ENCODE assay signal across 39 mouse cellular contexts in genomic region chr3:144992618-144993017, GRCm38 (mm10). TPM values are rescaled to one million over a fixed set of nuclear protein-coding genes. Genes with fewer than 3 reads are reported as not detected.
"Had no signal": no experiment of that assay in that cellular context is flagged by ENCODE, and none has a peak within 500 bp of the region (broad histone marks: within the 10 kb centered on the region; RNA-seq: fewer than 3 reads in every experiment).

No protein-coding gene starts in this region.

- H3K4me2 ChIP-seq: heart, embryonic 11.5 days; heart, embryonic 12.5 days; heart, embryonic 13.5 days; heart, embryonic 15.5 days; hindbrain, embryonic 12.5 days; hindbrain, embryonic 13.5 days; hindbrain, embryonic 14.5 days; hindbrain, embryonic 15.5 days; kidney, embryonic 15.5 days had no signal

- H3K27me3 ChIP-seq: heart, embryonic 12.5 days; heart, embryonic 13.5 days; heart, embryonic 15.5 days; hindbrain, embryonic 12.5 days; hindbrain, embryonic 13.5 days; hindbrain, embryonic 15.5 days; kidney, embryonic 15.5 days had no signal

- H3K9ac ChIP-seq: heart, embryonic 12.5 days; heart, embryonic 13.5 days; heart, embryonic 15.5 days; hindbrain, embryonic 12.5 days; hindbrain, embryonic 13.5 days; hindbrain, embryonic 14.5 days; hindbrain, embryonic 15.5 days; kidney, embryonic 15.5 days had no signal

- H3K4me1 ChIP-seq: heart, embryonic 10.5 days; heart, embryonic 12.5 days; heart, embryonic 13.5 days; heart, embryonic 15.5 days; hindbrain, embryonic 10.5 days; hindbrain, embryonic 12.5 days; hindbrain, embryonic 13.5 days; hindbrain, embryonic 15.5 days; kidney, embryonic 15.5 days had no signal

- H3K9me3 ChIP-seq: heart, embryonic 10.5 days; heart, embryonic 12.5 days; heart, embryonic 13.5 days; heart, embryonic 15.5 days; hindbrain, embryonic 10.5 days; hindbrain, embryonic 12.5 days; hindbrain, embryonic 13.5 days; hindbrain, embryonic 15.5 days; kidney, embryonic 15.5 days had no signal

- H3K27ac ChIP-seq: heart, embryonic 10.5 days; heart, embryonic 13.5 days; heart, embryonic 15.5 days; hindbrain, embryonic 10.5 days; hindbrain, embryonic 12.5 days; hindbrain, embryonic 13.5 days; hindbrain, embryonic 14.5 days; hindbrain, embryonic 15.5 days; hindbrain, postnatal 0 days; kidney, embryonic 15.5 days; kidney, postnatal 0 days; layer of hippocampus, adult 2 months; left cerebral cortex, adult 2 months had no signal

- H3K4me3 ChIP-seq: heart, embryonic 10.5 days; heart, embryonic 12.5 days; heart, embryonic 13.5 days; heart, embryonic 15.5 days; hindbrain, embryonic 10.5 days; hindbrain, embryonic 12.5 days; hindbrain, embryonic 13.5 days; hindbrain, embryonic 15.5 days; kidney, embryonic 15.5 days; layer of hippocampus, adult 2 months; left cerebral cortex, adult 2 months had no signal

- DNase-seq: heart, postnatal 10 days; heart, postnatal 14 days; heart, postnatal 36 days; heart, postnatal 4 days; kidney, adult 11 months; kidney, adult 18-20 months; kidney, adult 2 months; kidney, adult 8-10 months; kidney, adult 9 months; kidney, postnatal 10 days; kidney, postnatal 14 days; kidney, postnatal 25 days; kidney, postnatal 36 days; kidney, postnatal 4 days; layer of hippocampus, adult 9-11 months; layer of hippocampus, postnatal 36 days had no signal

- H3K36me3 ChIP-seq: heart, embryonic 10.5 days; heart, embryonic 12.5 days; heart, embryonic 13.5 days; heart, embryonic 15.5 days; hindbrain, embryonic 10.5 days; hindbrain, embryonic 12.5 days; hindbrain, embryonic 13.5 days; hindbrain, embryonic 15.5 days; kidney, embryonic 15.5 days had no signal

- ATAC-seq: hindbrain, embryonic 16.5 days; hindbrain, postnatal 0 days; inflammation-experienced regulatory T-cells, adult 6 months had no signal

RNA-seq across cellular contexts. Expression of gene Clca4a, which starts 17.8 kb away (rescaled TPM):
- polyA plus RNA-seq: heart, embryonic 11.5 days; heart, embryonic 12.5 days; heart, embryonic 13.5 days; heart, embryonic 14.5 days; heart, embryonic 15.5 days; heart, postnatal 0 days; hindbrain, embryonic 10.5 days; hindbrain, embryonic 11.5 days; hindbrain, embryonic 12.5 days; hindbrain, embryonic 13.5 days; hindbrain, embryonic 14.5 days; hindbrain, embryonic 16.5 days; hindbrain, postnatal 0 days; inflammation-experienced regulatory T-cells, adult 6 months; intestine, embryonic 14.5 days; kidney, adult 2 months; kidney, embryonic 14.5 days; kidney, embryonic 15.5 days; kidney, embryonic 16.5 days; kidney, postnatal 0 days had no signal

RNA-seq across cellular contexts. Expression of gene Clca1, which starts 40.0 kb away (rescaled TPM):
- polyA plus RNA-seq: heart, embryonic 11.5 days; heart, embryonic 12.5 days; heart, embryonic 13.5 days; heart, embryonic 15.5 days; heart, postnatal 0 days; hindbrain, embryonic 10.5 days; hindbrain, embryonic 11.5 days; hindbrain, embryonic 12.5 days; hindbrain, embryonic 13.5 days; hindbrain, embryonic 14.5 days; hindbrain, embryonic 15.5 days; hindbrain, embryonic 16.5 days; hindbrain, postnatal 0 days; inflammation-experienced regulatory T-cells, adult 6 months; kidney, postnatal 0 days had no signal
